Mouse (Mus musculus) lung, postnatal 10 days (tissue): ENCODE measurements around the gene Tmem109.
A peak's percentile ranks its signal among the peaks of the same experiment; 100 is the strongest.

Experiments used
- DNase-seq: peaks from one replicate; pipeline ENCODE4 v3.0.0; 2021

Gene Tmem109

DNA sequence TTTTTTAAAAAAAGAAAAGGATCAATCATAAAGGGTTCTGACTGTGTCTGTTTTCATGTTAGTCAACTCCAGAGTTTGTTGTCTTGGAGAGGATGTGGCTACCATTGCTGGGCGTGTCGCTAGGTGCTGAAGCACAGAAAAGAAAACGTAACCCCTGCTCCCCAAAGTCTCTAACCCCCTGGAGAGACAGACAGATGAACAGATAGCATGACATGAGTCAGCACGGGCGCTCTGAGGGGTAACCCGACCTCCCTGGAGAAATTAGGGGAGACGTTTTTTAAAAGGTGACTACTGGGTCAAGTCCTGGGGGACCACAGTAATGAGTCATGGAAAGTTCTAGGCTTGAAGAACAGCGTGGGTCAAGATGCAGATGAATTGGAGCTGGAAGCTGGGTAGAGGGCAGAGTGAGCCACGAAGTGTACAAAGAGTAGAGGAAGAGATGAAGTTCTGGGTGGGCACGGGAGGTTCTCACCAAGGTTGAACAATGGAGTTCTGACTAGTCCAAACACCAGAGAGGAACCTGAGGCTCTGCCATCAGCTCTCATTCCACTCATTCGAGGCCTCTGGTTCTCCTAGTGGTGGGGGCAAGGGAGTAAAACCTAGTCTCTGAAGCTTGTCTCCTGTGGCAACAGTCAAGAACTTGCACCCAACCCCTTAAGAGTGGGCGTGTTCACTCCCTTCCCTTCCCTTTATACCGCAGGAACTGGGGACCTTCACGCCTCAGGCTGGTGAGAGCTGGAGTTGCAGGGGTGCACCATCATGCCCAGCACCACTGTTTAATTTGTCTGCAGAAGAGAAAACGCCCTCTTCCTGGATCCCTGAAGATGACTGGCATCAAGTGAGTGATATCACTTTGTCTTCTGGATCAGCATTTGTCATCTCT, 42.5 kb downstream of the Tmem109 start, which contains the start of gene Slc15a3:
TSS of gene Slc15a3 (plus strand) at position 718 of the 883 bp plus-strand sequence.
- DNase-seq, result no peak

DNA sequence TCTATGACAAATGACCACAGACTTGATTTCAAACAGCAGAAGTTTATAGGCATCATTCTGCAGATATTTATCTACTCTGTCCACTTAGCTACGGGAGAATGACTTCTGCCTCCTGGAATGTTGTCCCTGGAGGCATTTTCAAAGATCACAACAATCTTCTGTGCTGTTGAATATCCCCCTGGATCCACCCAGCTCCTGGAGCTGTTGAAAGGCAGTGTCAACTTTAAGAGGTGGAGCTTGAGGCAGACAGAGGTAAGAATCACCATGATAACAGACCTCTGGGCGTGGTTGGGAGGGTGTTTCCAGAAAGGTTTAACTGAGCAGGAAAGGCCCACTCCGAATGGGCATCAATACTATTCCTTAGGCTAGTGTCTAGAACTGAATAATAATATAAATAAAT, 46.1 kb downstream of the Tmem109 start:
- DNase-seq, result no peak

DNA sequence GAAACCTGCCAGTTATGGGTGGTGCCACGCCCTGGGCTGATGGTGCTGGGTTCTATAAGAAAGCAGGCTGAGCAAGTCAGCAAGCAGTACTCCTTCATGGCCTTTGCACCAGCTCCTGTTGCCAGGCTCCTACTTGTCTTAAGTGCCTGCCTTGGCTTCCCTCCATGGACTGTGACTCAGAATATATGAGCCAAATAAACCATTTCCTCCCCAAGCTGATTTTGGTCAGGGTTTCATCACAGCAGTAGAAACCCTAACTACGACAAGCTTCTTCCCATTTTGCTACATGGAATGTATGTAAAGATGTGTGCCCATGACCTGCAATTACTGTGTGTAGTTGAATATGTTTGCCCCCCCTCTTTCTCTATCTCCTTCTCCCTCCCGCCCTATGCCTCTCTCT, 48.2 kb downstream of the Tmem109 start:
- DNase-seq, result no peak

DNA sequence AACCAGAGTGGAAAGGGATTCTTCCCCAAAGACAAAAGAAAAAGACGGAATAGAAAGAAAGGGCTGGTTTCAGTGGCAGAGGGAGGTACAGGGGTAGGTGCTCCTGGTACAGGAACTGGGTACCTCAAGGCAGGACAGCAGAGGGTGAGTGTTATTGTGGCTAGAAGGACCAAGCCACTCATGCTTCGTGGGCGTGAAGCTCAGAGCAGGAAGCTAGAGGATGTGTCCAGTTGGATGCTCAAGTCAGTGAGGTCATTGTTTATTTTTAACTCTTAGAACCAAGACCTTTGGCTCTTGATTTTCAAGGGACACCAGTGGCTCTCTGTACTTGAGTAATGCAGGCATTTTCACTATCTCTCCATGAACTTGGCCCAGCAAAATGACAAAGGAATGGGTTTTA, 49.8 kb downstream of the Tmem109 start:
- peak; percentile 18 for DNase-seq

DNA sequence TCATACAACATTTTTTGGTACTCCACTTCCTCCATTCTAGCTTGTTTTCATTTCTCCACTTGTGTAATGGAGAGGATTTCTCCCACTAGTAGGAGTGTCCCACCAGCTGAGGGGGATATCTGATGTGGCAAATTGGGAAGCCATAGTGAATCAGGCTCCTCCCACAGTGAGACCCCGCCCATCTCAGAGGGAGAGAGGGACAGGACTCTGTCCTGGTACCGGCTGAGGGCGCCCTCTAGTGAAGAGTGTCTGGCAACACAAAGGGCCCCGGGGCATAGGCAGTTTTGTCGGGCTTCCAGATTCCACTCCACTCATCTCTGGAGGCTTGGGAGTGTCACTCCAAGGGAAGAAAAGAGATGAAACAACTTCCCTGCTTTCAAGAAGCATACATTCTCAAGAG, 50.4 kb downstream of the Tmem109 start:
- peak; percentile 92 for DNase-seq

DNA sequence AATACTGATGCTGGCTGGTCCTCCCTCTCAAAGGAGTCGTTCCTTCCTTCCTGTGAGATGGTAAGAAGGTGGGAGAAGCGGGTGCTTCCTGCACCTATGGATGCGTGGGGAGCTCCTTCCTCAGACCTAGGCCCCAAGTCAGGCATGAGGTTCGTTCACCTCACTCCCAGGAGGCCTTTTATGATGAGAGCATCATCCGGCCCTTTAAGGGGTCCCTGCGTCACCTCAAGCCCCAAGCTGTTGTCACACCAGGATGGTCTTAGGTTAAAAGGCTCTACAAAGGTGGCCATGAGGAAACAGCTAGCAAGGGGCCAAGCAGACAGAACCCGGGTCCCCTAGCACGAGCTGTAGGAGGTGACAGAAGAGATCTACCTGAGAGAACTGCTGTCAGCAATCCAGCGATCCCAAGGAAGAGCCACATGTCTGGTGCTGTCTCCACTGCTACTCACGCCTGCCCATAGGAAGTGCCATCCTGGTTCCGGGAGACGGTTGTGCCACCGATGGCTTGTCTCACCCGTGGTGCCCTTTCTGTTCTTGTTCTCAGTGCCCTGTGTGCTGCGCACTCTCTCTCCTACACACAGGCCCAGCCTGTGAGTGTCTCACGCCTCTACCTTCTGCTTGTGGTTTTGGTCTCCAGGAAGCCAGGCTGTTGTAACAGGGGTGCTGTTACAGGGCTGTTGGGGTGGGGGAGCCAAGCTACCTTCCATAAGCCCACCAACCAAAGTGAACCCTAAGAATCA, 52.2 kb downstream of the Tmem109 start, which contains the start of gene Cd6:
TSS of gene Cd6 (minus strand) at position 623 of the 740 bp plus-strand sequence.
- no peak for DNase-seq

DNA sequence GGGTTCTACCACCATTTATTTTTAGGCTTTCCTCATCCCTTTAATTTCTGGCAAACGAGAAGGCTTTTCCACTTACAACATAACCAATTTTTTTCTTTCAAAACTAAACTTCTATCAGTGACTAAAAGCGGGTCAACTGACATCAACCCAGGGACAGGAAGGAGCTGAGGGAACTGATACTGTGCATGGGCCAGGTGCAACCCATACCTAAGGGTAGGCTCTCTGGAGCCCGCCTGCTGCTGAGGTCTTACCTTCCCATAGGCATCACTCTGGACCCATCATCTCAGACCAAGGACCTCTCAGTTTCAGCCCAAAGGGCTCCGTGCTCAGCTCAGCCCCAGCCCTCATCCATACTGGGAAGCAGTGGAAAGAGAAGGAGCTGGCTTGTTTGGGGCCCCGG, 53.5 kb downstream of the Tmem109 start:
- DNase-seq, result no peak

DNA sequence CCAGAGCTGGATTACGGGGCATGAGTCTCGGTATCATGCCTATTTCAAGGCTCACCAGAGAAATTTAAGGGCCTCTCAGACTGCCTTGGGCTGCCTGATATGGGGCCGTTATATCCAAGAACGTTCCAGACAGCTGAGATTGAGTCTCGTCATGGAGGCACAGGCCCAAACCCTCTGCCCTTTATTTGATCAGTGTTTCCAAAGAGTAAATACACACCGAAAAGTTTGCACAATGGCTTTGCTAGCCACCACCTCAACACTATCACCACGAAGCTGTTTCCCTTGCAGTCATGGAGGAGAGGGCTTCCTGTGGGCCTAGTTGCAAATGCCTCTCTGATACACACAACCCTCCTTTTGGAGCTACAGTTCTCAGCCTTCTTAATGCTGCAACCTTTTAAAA, 57.7 kb downstream of the Tmem109 start:
- DNase-seq, result no peak

DNA sequence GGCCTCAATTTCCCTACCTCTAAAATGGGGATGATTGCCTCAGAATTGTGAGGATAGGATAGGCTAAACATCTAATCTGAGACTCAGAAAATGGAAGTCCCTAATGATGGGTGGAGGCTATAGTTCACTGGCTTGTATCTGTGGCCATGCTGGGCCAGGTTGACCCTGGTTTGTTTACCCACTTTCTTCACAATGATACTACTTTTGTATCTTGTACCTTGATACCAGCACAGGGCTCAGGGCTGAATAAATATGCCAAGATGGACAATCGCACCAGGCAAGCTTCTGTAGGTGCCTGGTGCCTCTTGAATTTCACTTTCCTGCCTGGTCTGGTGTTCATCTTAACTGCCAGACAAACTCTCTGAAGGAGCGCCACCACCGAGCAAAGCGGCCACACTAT, 59.3 kb downstream of the Tmem109 start:
- DNase-seq, result no peak

DNA sequence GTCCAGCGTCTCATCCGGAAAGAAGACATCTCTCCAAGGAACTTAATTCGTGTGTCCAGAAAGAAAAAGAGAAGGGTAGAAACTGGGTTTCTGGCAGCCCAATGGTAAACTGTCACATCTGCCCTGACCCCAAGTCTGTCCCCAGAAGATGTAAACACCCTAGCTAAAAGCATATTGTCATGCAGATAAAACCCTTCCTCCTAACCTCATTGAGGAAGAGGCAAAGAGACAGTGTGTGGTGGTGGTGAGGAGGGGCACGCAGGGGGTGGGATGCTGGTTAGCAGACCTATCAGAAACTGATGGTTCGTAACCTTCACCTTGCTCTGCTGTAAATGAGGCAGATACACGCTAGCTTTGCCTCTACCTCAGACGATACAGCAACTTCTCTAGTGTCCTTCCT, 60.5 kb downstream of the Tmem109 start:
- DNase-seq, result no peak
